Mouse (Mus musculus) gastrocnemius, postnatal 10 days (tissue): Measurements from ENCODE around the gene Cln3. TPM values are rescaled to one million over a fixed set of nuclear protein-coding genes. Genes with fewer than 3 reads are reported as not detected.

Experiments
- DNase-seq: peaks from one replicate; pipeline ENCODE4 v3.0.0; 2021; ENCODE audit warnings: mixed read lengths
- long read RNA-seq, 2 experiments: library from polyadenylated mRNA; stranded (forward); transcript quantifications; one replicate each; pipeline ENCODE4 v2.0.0; 2021
- total RNA-seq, 2 experiments: library from RNA; stranded (reverse); gene quantifications; 2 replicates each; pipeline ENCODE4 v1.2.3; 2021

The Cln3 gene
- total RNA-seq, result 10 to 100 TPM in 1 of 2 experiments, 1 to 10 TPM in 1; 6.3 to 14.3 TPM
- long read RNA-seq, experiment 1, partial matches to known transcripts, result 4 of 5 reads
- long read RNA-seq, experiment 1, other reads (novel, unspliced or antisense), result 1 of 5 reads
- long read RNA-seq, experiment 2, partial matches to known transcripts, result 2 of 6 reads
- long read RNA-seq, experiment 2, other reads (novel, unspliced or antisense), result 3 of 6 reads

- DNase-seq, result no peak
These were observed at the start of gene Cln3 for GRCm38 (mm10) chr7:126585717-126586116. Gene Cln3 (minus strand): TSS chr7:126585817.

GRCm38 (mm10) chr7:126635375-126635774 is 49.8 kb upstream of the Cln3 start:
- DNase-seq, result no peak

GRCm38 (mm10) chr7:126632478-126632877 is 46.9 kb upstream of the Cln3 start:
- no peak for DNase-seq

- DNase-seq, result no peak
These were observed 45.4 kb upstream of the Cln3 start, which contains the start of gene Nupr1 for GRCm38 (mm10) chr7:126630824-126631518. Gene Nupr1 (minus strand): TSS chr7:126630861.

- DNase-seq, result no peak
These were observed 44.3 kb upstream of the Cln3 start for GRCm38 (mm10) chr7:126629915-126630314.

GRCm38 (mm10) chr7:126628111-126628510 is 42.5 kb upstream of the Cln3 start:
- DNase-seq, result no peak

GRCm38 (mm10) chr7:126625807-126626600 is 40.4 kb upstream of the Cln3 start:
- DNase-seq, result no peak

GRCm38 (mm10) chr7:126625369-126625768 is 39.8 kb upstream of the Cln3 start:
- DNase-seq, result peak; percentile 71

GRCm38 (mm10) chr7:126624774-126625173 is 39.2 kb upstream of the Cln3 start:
- DNase-seq, result no peak

GRCm38 (mm10) chr7:126623381-126623780 is 37.8 kb upstream of the Cln3 start:
- DNase-seq, result no peak

GRCm38 (mm10) chr7:126621452-126622359 is 36.1 kb upstream of the Cln3 start:
- no peak for DNase-seq

- no peak for DNase-seq
These were observed 34.1 kb upstream of the Cln3 start for GRCm38 (mm10) chr7:126619559-126620275.

- no peak for DNase-seq
These were observed 31.1 kb upstream of the Cln3 start for GRCm38 (mm10) chr7:126616707-126617106.

- no peak for DNase-seq
These were observed 27.1 kb upstream of the Cln3 start for GRCm38 (mm10) chr7:126612736-126613135.

- no peak for DNase-seq
These were observed 22.2 kb upstream of the Cln3 start for GRCm38 (mm10) chr7:126607796-126608195.

- DNase-seq, result peak; percentile 64
These were observed 21.4 kb upstream of the Cln3 start for GRCm38 (mm10) chr7:126607064-126607463.

- DNase-seq, result no peak
These were observed 21.0 kb upstream of the Cln3 start for GRCm38 (mm10) chr7:126606611-126607010.

- DNase-seq, result no peak
These were observed 17.0 kb upstream of the Cln3 start for GRCm38 (mm10) chr7:126602650-126603049.

- no peak for DNase-seq
These were observed 16.3 kb upstream of the Cln3 start for GRCm38 (mm10) chr7:126601896-126602295.

GRCm38 (mm10) chr7:126598919-126599318 is 13.3 kb upstream of the Cln3 start:
- no peak for DNase-seq

- no peak for DNase-seq
These were observed 10.8 kb upstream of the Cln3 start for GRCm38 (mm10) chr7:126596414-126596813.
